Mouse (Mus musculus): Measurements from ENCODE around the gene Pde4c.

- TF ChIP-seq HCFC1 (IDR thresholded peaks at IDR 0.05; ENCODE audit: borderline replicate concordance, insufficient read depth, low read length) (no peak), CHD2 (IDR thresholded peaks at IDR 0.05; ENCODE audit: low read depth, low read length) (peak; percentile 92)
These were observed 30.7 kb downstream of the Pde4c start, which contains the start of gene Rab3a for GRCm38 (mm10) chr8:70754043-70754870.

All from ES-E14 (cell line).